ENCODE assay signal across 9 mouse cellular contexts in the genomic region with DNA sequence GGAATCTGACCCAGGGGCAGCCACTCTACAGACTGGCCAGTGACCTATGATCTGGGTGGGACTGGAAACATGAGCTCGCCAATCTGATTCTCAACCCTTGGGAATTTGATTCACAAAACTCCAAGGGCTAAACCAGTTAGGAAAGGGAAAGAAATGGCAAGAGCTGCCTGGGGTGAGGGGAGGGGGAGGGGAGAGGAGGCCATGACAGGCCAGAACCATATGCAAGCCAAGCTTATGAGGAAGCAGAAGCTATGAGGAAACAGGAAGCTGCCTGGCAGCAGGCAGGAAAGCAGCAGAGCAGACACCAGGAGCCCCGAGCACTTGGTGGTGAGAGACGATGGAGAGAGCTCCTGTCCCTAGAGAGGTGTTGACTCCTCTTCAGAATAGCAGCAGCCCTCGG.
DNase-seq lines count a peak whose midpoint lies in the region; ATAC-seq lines count a peak whose summit lies in the region.
"Had no signal": no experiment of that assay in that cellular context is flagged by ENCODE, and none has a peak within 500 bp of the region (broad histone marks: within the 10 kb centered on the region; RNA-seq: fewer than 3 reads in every experiment).

No protein-coding gene starts in this region.

- no peak overlapping the region for H3K4me3 ChIP-seq in neural tube, embryonic 15.5 days (replicated peaks)
- no peak overlapping the region for H3K4me3 ChIP-seq in embryonic facial prominence, embryonic 11.5 days (ENCODE audit: low read depth, low read length)
- H3K4me3 ChIP-seq in forebrain, embryonic 11.5 days (ENCODE audit: low read depth, low read length), result no peak overlapping the region
- H3K4me3 ChIP-seq: neural tube, embryonic 12.5 days had no signal

- no peaks in the 10 kb centered on the region for H3K36me3 ChIP-seq in neural tube, embryonic 15.5 days
- no peaks in the 10 kb centered on the region for H3K36me3 ChIP-seq in embryonic facial prominence, embryonic 11.5 days (replicated peaks; ENCODE audit: control insufficient read depth, insufficient read depth, low read depth, low read length)
- H3K36me3 ChIP-seq in splenic B cell, adult 2 months (ENCODE audit: control insufficient read depth, insufficient read depth, low read length, poor library complexity, severe bottlenecking), result no peaks in the 10 kb centered on the region
- no peaks in the 10 kb centered on the region for H3K36me3 ChIP-seq in forebrain, embryonic 11.5 days (ENCODE audit: control insufficient read depth, insufficient read depth, low read length)
- H3K36me3 ChIP-seq: neural tube, embryonic 12.5 days had no signal

- DNase-seq in neural tube, embryonic 10.5 days (ENCODE audit: extremely low spot score, low spot score), result peak; percentile 35
- peak; percentile 31 for DNase-seq in embryonic facial prominence, embryonic 11.5 days (ENCODE audit: low spot score)
- DNase-seq in liver, result peak; percentile 33
- DNase-seq in splenic B cell, adult 2 months (ENCODE audit: low read depth, low spot score), result peak; percentile 58
- no peak for DNase-seq in forebrain, embryonic 11.5 days (ENCODE audit: low spot score)
- DNase-seq in urinary bladder, adult 2 months (ENCODE audit: low spot score), result no peak

- WGBS in neural tube, embryonic 15.5 days, result 56% methylated on average over 4 of the region's 4 CpGs
- WGBS in embryonic facial prominence, embryonic 11.5 days, result 19% methylated on average over 4 of the region's 4 CpGs
- 47% methylated on average over 4 of the region's 4 CpGs for WGBS in forebrain, embryonic 11.5 days

- H3K27ac ChIP-seq in neural tube, embryonic 15.5 days (replicated peaks), result no peak overlapping the region
- H3K27ac ChIP-seq in embryonic facial prominence, embryonic 11.5 days (replicated peaks; ENCODE audit: low read depth, low read length), result no peak overlapping the region
- no peak overlapping the region for H3K27ac ChIP-seq in forebrain, embryonic 11.5 days (ENCODE audit: low read depth, low read length)
- H3K27ac ChIP-seq: neural tube, embryonic 12.5 days had no signal

- ATAC-seq in neural tube, embryonic 15.5 days (ENCODE audit: low FRiP score), result no peak
- no peak for ATAC-seq in embryonic facial prominence, embryonic 11.5 days (replicated peaks; ENCODE audit: insufficient number of reproducible peaks, low FRiP score, low TSS enrichment, low read depth)
- no peak for ATAC-seq in frontal cortex, adult (ENCODE audit: low TSS enrichment)
- ATAC-seq in forebrain, embryonic 11.5 days (replicated peaks; ENCODE audit: low FRiP score), result no peak

- peaks cover 24% of the 10 kb centered on the region for H3K4me1 ChIP-seq in neural tube, embryonic 15.5 days
- H3K4me1 ChIP-seq in embryonic facial prominence, embryonic 11.5 days (ENCODE audit: control insufficient read depth, insufficient read depth, low read length), result peaks cover 5% of the 10 kb centered on the region
- H3K4me1 ChIP-seq in forebrain, embryonic 11.5 days (replicated peaks; ENCODE audit: control insufficient read depth, insufficient read depth, low read length), result peaks cover 2% of the 10 kb centered on the region; the same call in 1 of the 2 replicates

- H3K9ac ChIP-seq in neural tube, embryonic 15.5 days (replicated peaks), result no peak overlapping the region
- no peak overlapping the region for H3K9ac ChIP-seq in embryonic facial prominence, embryonic 11.5 days (replicated peaks; ENCODE audit: low read length)
- H3K9ac ChIP-seq in forebrain, embryonic 11.5 days (ENCODE audit: low read length), result no peak overlapping the region
- H3K9ac ChIP-seq: neural tube, embryonic 12.5 days had no signal

- H3K9me3 ChIP-seq in neural tube, embryonic 15.5 days (replicated peaks), result no peaks in the 10 kb centered on the region
- H3K9me3 ChIP-seq in embryonic facial prominence, embryonic 11.5 days (replicated peaks; ENCODE audit: control insufficient read depth, low read length), result no peaks in the 10 kb centered on the region
- H3K9me3 ChIP-seq in forebrain, embryonic 11.5 days (ENCODE audit: control insufficient read depth, low read length), result no peaks in the 10 kb centered on the region
- H3K9me3 ChIP-seq: neural tube, embryonic 12.5 days had no signal

- H3K27me3 ChIP-seq in neural tube, embryonic 15.5 days (replicated peaks), result no peaks in the 10 kb centered on the region
- no peaks in the 10 kb centered on the region for H3K27me3 ChIP-seq in embryonic facial prominence, embryonic 11.5 days (ENCODE audit: control insufficient read depth, insufficient read depth, low read length)
- H3K27me3 ChIP-seq in splenic B cell, adult 2 months (ENCODE audit: control insufficient read depth, insufficient read depth, low read length, poor library complexity, severe bottlenecking), result no peaks in the 10 kb centered on the region
- peaks cover 41% of the 10 kb centered on the region for H3K27me3 ChIP-seq in forebrain, embryonic 11.5 days (ENCODE audit: control insufficient read depth, insufficient read depth, low read length)
- H3K27me3 ChIP-seq: neural tube, embryonic 12.5 days had no signal

- H3K4me2 ChIP-seq in neural tube, embryonic 15.5 days, result no peak overlapping the region
- no peak overlapping the region for H3K4me2 ChIP-seq in embryonic facial prominence, embryonic 11.5 days (ENCODE audit: low read depth, low read length)
- no peak overlapping the region for H3K4me2 ChIP-seq in forebrain, embryonic 11.5 days (ENCODE audit: low read depth, low read length, severe bottlenecking)
- H3K4me2 ChIP-seq: neural tube, embryonic 12.5 days had no signal

Comparison
In these comparisons a context has a peak if more than half of its experiments do, and no peak if none do; other contexts are left out.
1. DNase-seq: peak in neural tube, embryonic 10.5 days (single experiment), embryonic facial prominence, embryonic 11.5 days (single experiment), liver (single experiment) and splenic B cell, adult 2 months (single experiment); none in forebrain, embryonic 11.5 days (single experiment) and urinary bladder, adult 2 months (single experiment).